Mouse (Mus musculus) myocyte (in vitro differentiated cells): ENCODE measurements around the gene Sh3rf1. TPM values are rescaled to one million over a fixed set of nuclear protein-coding genes. Genes with fewer than 3 reads are reported as not detected.

Experiments
- H3K27me3 ChIP-seq: one replicate; pipeline ENCODE4 v1.6.1; 2011; ENCODE audit not compliant: control insufficient read depth, insufficient read depth, insufficient read length
- H3K36me3 ChIP-seq: one replicate; pipeline ENCODE4 v1.6.1; 2011; ENCODE audit not compliant: control insufficient read depth, insufficient read depth
- H3K4me2 ChIP-seq: one replicate; pipeline ENCODE4 v1.6.1; 2011; ENCODE audit warnings: low read depth, control low read depth
- H3K4me3 ChIP-seq: one replicate; pipeline ENCODE4 v1.5.1; 2011; ENCODE audit warnings: mild to moderate bottlenecking, control low read depth, moderate library complexity
- H3K79me2 ChIP-seq: one replicate; pipeline ENCODE4 v1.6.1; 2011; ENCODE audit not compliant: control insufficient read depth, insufficient read depth
- H3ac ChIP-seq: one replicate; pipeline ENCODE4 v1.6.1; 2011; ENCODE audit not compliant: control insufficient read depth, insufficient read length
- CEBPB ChIP-seq: IDR thresholded peaks from 2 replicates; pipeline ENCODE4 v1.6.1; 2011; ENCODE audit warnings: mild to moderate bottlenecking, moderate library complexity; ENCODE audit not compliant: poor library complexity, insufficient read depth, severe bottlenecking
- E2F4 ChIP-seq: IDR thresholded peaks from one replicate; pipeline ENCODE4 v1.6.1; 2011; ENCODE audit warnings: mild to moderate bottlenecking, control low read depth, moderate library complexity; ENCODE audit not compliant: insufficient read depth
- MAX ChIP-seq: IDR thresholded peaks from one replicate; pipeline ENCODE4 v1.6.1; 2011; ENCODE audit warnings: low read depth, mild to moderate bottlenecking, control low read depth
- MYOD1 ChIP-seq, 3 experiments: IDR thresholded peaks; one replicate each; pipeline ENCODE4 v1.6.1; 2011; ENCODE audit warnings: control low read depth in 2 of 3, low read depth in 2 of 3, mild to moderate bottlenecking in 2 of 3, moderate library complexity in 1 of 3; ENCODE audit not compliant: insufficient read length in 2 of 3, control insufficient read depth in 1 of 3
- MYOG ChIP-seq, 3 experiments: IDR thresholded peaks; one replicate each; pipeline ENCODE4 v1.6.1; 2011; ENCODE audit warnings: control low read depth in 2 of 3, low read depth in 2 of 3, mild to moderate bottlenecking in 2 of 3; ENCODE audit not compliant: insufficient read length in 2 of 3, control insufficient read depth in 1 of 3, insufficient read depth in 1 of 3
- POLR2A ChIP-seq: IDR thresholded peaks from one replicate; pipeline ENCODE4 v1.6.1; 2011; ENCODE audit warnings: low read depth, mild to moderate bottlenecking, control low read depth, moderate library complexity; ENCODE audit not compliant: insufficient read length
- POLR2AphosphoS2 ChIP-seq: IDR thresholded peaks from one replicate; pipeline ENCODE4 v1.6.1; 2011; ENCODE audit warnings: low read depth, control low read depth; ENCODE audit not compliant: insufficient read length
- REST ChIP-seq: IDR thresholded peaks from one replicate; pipeline ENCODE4 v1.6.1; 2011; ENCODE audit warnings: mild to moderate bottlenecking, control low read depth, moderate library complexity; ENCODE audit not compliant: insufficient read depth, insufficient read length
- SRF ChIP-seq: IDR thresholded peaks from one replicate; pipeline ENCODE4 v1.6.1; 2011; ENCODE audit warnings: low read depth; ENCODE audit not compliant: control insufficient read depth, insufficient read length
- TCF12 ChIP-seq: IDR thresholded peaks from one replicate; pipeline ENCODE4 v1.6.1; 2011; ENCODE audit warnings: mild to moderate bottlenecking, control low read depth; ENCODE audit not compliant: poor library complexity, insufficient read depth, severe bottlenecking
- TCF3 ChIP-seq: IDR thresholded peaks from one replicate; pipeline ENCODE4 v1.6.1; 2011; ENCODE audit warnings: low read depth, control low read depth; ENCODE audit not compliant: insufficient read length
- USF1 ChIP-seq: IDR thresholded peaks from one replicate; pipeline ENCODE4 v1.6.1; 2011; ENCODE audit warnings: low read depth, mild to moderate bottlenecking, control low read depth, moderate library complexity
- polyA plus RNA-seq: library from polyadenylated mRNA; unstranded; fragments of >200 nt; fragmentation: generic; extraction: Trizol; gene quantifications from one replicate; pipeline ENCODE4 v1.2.1, GENCODE M21; 2012; ENCODE audit warnings: missing spikeins

Gene Sh3rf1
- polyA plus RNA-seq, 1 experiment: 4.2 TPM

DNA sequence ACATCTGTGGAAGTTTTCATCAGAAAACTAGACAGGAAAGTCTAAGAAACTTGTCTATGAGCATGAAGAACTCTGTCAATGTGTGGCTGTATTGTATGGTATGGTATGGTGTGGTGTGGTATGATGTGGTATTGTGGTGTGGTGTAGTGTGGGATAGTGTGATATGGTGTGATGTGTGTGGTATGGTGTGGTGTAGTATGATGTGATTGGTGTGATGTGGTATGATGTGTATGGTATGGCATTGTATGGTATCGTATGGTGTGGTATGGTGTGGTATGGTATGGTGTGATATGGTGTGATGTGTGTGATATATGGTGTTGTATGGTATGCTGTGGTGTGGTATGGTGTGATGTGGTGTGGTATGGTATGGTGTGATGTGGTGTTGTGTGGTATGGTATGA is 43.4 kb downstream of the Sh3rf1 start:
- no peak for TF ChIP-seq TCF12
- Histone ChIP-seq H3K79me2 (peaks cover 9% of the 10 kb centered on the region), H3K4me2 (no peak overlapping the region), H3K36me3 (no peaks in the 10 kb centered on the region), H3K4me3 (no peak overlapping the region), H3K27me3 (no peaks in the 10 kb centered on the region), H3ac (no peak overlapping the region)

DNA sequence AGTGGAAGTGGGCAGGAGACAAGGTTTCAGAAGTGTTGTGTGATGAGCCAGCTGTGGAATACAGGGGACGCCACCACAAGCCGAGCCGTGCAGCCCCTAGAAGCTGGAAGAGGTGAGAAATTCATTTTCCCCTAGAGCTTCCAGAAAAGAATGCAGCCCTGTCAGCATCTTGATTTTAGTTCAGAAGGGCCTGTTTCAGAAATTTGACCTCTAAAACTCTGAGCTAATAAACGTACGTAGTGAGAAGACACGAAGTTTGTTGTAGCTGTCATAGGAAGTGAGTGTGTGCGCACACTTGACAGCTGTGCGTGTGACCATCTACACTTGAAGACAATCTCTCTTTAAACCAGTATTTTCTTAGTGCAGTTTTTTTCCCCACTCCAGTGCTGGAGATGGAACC is 44.0 kb downstream of the Sh3rf1 start:
- TF ChIP-seq USF1 (no peak), MYOG (IDR thresholded peaks at IDR 0.05; ENCODE audit: control insufficient read depth in 1 of 3, insufficient read depth in 1 of 3, insufficient read length in 2 of 3, low read depth in 2 of 3) (no peak), TCF12 (no peak), REST (no peak), TCF3 (no peak), POLR2A (no peak), E2F4 (no peak), MYOD1 (IDR thresholded peaks at IDR 0.05; ENCODE audit: control insufficient read depth in 1 of 3, insufficient read length in 2 of 3, low read depth in 2 of 3) (no peak), MAX (no peak), CEBPB (no peak), SRF (no peak), POLR2AphosphoS2 (no peak)
- no peaks in the 10 kb centered on the region for H3K27me3 ChIP-seq
- peaks cover 9% of the 10 kb centered on the region for H3K79me2 ChIP-seq
- no peak overlapping the region for H3ac ChIP-seq
- H3K4me2 ChIP-seq: no peak overlapping the region
- no peaks in the 10 kb centered on the region for H3K36me3 ChIP-seq
- H3K4me3 ChIP-seq: no peak overlapping the region

DNA sequence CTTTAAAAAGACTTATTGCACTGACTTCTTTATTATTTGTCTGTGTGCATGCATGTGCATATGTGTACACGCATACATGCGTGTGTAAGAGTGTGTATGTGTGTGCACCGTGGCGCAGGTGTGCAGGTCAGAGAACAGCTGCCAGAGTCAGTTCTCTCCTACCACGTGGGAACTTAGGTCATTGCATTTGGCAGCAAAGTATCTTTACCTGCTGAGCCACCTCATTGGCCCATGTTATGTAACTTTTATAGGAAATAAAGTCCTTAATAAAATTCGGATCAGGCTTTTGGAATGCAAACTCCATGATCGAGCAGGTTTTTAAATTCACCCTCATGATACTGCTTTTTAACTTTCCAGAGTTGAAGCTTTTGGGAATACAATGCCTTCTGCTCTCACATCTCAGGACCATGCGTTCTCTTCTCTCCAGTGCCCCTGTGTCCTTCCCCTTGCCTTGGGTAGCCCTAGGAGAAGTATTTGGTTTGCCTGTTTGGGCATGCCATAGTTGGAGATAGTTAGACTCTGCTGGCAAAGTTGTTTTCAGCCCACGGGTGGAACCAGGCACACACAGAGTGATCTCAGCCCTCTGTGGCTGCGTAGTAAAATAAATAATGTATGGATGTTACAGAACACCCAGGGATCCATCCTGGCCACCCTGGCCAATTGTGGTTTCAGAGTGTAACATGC is 44.7 kb downstream of the Sh3rf1 start:
- H3K27me3 ChIP-seq: no peaks in the 10 kb centered on the region
- H3K79me2 ChIP-seq: peaks cover 9% of the 10 kb centered on the region
- H3K4me3 ChIP-seq: no peak overlapping the region
- TF ChIP-seq POLR2A (no peak), POLR2AphosphoS2 (no peak), SRF (no peak)
- H3ac ChIP-seq: no peak overlapping the region
- H3K4me2 ChIP-seq: no peak overlapping the region
- no peaks in the 10 kb centered on the region for H3K36me3 ChIP-seq

DNA sequence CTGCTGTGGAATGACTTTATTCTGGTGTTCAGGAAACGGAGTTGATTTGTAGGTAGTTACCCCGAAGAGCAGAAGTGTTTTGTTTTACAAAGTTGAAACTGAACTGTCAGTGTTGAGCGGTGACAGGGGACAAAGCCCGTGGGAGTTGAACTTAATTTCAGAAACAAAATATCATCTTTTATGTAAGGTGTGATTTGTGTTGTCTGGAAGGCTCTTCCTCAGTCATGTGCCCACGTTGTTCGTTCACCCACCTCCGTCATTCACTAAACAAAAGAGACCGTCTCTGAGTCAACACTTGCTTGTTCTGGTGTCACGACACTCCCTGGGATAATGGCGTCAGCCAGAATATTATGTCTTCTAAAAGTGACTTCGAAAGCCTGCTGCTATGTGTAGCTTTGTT is 46.3 kb downstream of the Sh3rf1 start:
- TF ChIP-seq TCF12 (no peak), USF1 (no peak), MYOD1 (IDR thresholded peaks at IDR 0.05; ENCODE audit: control insufficient read depth in 1 of 3, insufficient read length in 2 of 3, low read depth in 2 of 3) (no peak), SRF (no peak), TCF3 (no peak), CEBPB (no peak), MYOG (IDR thresholded peaks at IDR 0.05; ENCODE audit: control insufficient read depth in 1 of 3, insufficient read depth in 1 of 3, insufficient read length in 2 of 3, low read depth in 2 of 3) (no peak)
- no peak overlapping the region for H3ac ChIP-seq

DNA sequence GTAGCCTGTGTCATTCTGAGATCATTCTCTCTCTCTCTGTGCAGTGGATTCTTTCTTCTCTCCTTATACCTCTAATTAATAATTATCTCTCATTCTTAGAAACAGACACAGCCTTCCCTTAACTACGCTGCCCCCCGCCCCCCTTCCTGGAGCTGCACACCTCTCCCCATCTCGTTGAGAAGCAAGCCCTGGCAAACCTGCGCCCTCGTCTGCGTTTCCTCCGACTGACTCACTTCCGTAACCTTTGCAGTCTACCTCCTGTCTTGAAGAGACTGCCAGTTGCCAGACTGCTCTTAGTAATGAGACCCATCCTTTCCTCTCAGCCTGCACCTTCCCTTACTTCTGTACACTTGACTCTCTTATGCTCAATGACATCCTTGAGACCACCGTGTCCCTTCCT is 46.9 kb downstream of the Sh3rf1 start:
- Histone ChIP-seq H3K4me2 (no peak overlapping the region), H3K4me3 (no peak overlapping the region), H3ac (no peak overlapping the region), H3K79me2 (peaks cover 9% of the 10 kb centered on the region), H3K27me3 (no peaks in the 10 kb centered on the region), H3K36me3 (no peaks in the 10 kb centered on the region)
- TF ChIP-seq REST (no peak), POLR2A (no peak), USF1 (no peak)

More for the DNA sequence above, 46.3 kb downstream of the Sh3rf1 start:
- no peak overlapping the region for H3K4me2 ChIP-seq
- H3K36me3 ChIP-seq: no peaks in the 10 kb centered on the region
- no peak overlapping the region for H3K4me3 ChIP-seq
- no peaks in the 10 kb centered on the region for H3K27me3 ChIP-seq
- peaks cover 9% of the 10 kb centered on the region for H3K79me2 ChIP-seq

DNA sequence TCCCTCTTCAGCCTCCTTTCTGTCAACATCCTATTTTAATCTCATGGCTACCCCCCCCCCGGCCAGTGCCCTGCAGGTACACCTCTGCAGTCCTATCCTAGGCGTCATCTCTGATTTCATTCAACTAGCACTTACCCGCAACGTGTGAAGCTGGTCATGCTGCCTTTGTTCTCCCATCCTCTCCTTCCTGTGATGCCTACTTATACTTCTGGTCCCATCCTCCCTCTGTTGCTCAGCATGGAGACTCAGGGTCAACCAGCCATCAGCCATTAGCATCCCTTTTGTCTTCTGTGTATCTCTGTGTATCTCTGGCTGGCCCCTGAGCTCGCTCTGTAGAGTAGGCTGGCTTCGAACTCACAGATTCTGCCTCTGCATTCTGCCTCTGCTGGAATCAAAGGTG is 47.3 kb downstream of the Sh3rf1 start:
- peaks cover 9% of the 10 kb centered on the region for H3K79me2 ChIP-seq
- H3K36me3 ChIP-seq: no peaks in the 10 kb centered on the region
- no peak overlapping the region for H3ac ChIP-seq
- TF ChIP-seq MYOG (IDR thresholded peaks at IDR 0.05; ENCODE audit: control insufficient read depth in 1 of 3, insufficient read depth in 1 of 3, insufficient read length in 2 of 3, low read depth in 2 of 3): no peak
- no peak for TF ChIP-seq CEBPB
- TF ChIP-seq MYOD1 (IDR thresholded peaks at IDR 0.05; ENCODE audit: control insufficient read depth in 1 of 3, insufficient read length in 2 of 3, low read depth in 2 of 3): no peak
- no peak for TF ChIP-seq POLR2AphosphoS2
- TF ChIP-seq TCF12: no peak
- no peak for TF ChIP-seq USF1
- TF ChIP-seq POLR2A: no peak
- TF ChIP-seq REST: no peak
- no peak for TF ChIP-seq SRF
- TF ChIP-seq E2F4: no peak
- TF ChIP-seq MAX: no peak
- no peak for TF ChIP-seq TCF3
- no peaks in the 10 kb centered on the region for H3K27me3 ChIP-seq
- H3K4me3 ChIP-seq: no peak overlapping the region
- H3K4me2 ChIP-seq: no peak overlapping the region
